Mouse (Mus musculus) lung, embryonic 15.5 days (tissue): ENCODE data around the gene 2900092C05Rik. TPM values are rescaled to one million over a fixed set of nuclear protein-coding genes. Genes with fewer than 3 reads are reported as not detected.
A peak's percentile ranks its signal among the peaks of the same experiment; 100 is the strongest.

ENCODE experiments used
- ATAC-seq: fragments of 200-750 bp; cut with Nextera tagmentation; 2 replicates; pipeline ENCODE4 v1.8.0; 2017; ENCODE audit warnings: moderate number of reproducible peaks, borderline replicate concordance; ENCODE audit not compliant: low FRiP score, low TSS enrichment; ENCODE audit errors: extremely low read depth
- H3K27ac ChIP-seq: fragments of 300-500 bp; sonication (generic); 2 replicates; pipeline ENCODE4 v1.5.1; 2015; ENCODE audit warnings: moderate library complexity, mild to moderate bottlenecking, inconsistent platforms
- H3K27me3 ChIP-seq: fragments of 300-500 bp; sonication (generic); 2 replicates; pipeline ENCODE4 v1.6.1; 2015; ENCODE audit warnings: inconsistent platforms
- H3K36me3 ChIP-seq: fragments of 300-500 bp; sonication (generic); 2 replicates; pipeline ENCODE4 v1.6.1; 2015; ENCODE audit warnings: inconsistent platforms
- H3K4me1 ChIP-seq: fragments of 300-500 bp; sonication (generic); 2 replicates; pipeline ENCODE4 v1.6.1; 2015; ENCODE audit warnings: inconsistent platforms
- H3K4me2 ChIP-seq: fragments of 300-500 bp; sonication (generic); 2 replicates; pipeline ENCODE4 v1.6.1; 2015; ENCODE audit warnings: inconsistent platforms, mild to moderate bottlenecking, moderate library complexity
- H3K4me3 ChIP-seq: fragments of 300-500 bp; sonication (generic); 2 replicates; pipeline ENCODE4 v1.5.1; 2015; ENCODE audit warnings: mild to moderate bottlenecking, inconsistent platforms
- H3K9ac ChIP-seq: fragments of 300-500 bp; sonication (generic); 2 replicates; pipeline ENCODE4 v1.6.1; 2015; ENCODE audit warnings: inconsistent platforms
- H3K9me3 ChIP-seq: fragments of 300-500 bp; sonication (generic); 2 replicates; pipeline ENCODE4 v1.6.1; 2016; ENCODE audit warnings: inconsistent platforms
- WGBS: fragments of 180-500 bp; shearing (Covaris S2); methylation state at CpG from one replicate; pipeline ENCODE4 v1.1.7; 2015; 5-methylcytosine and 5-hydroxymethylcytosine counted together
- polyA plus RNA-seq: library from polyadenylated mRNA; unstranded; fragments of >200 nt; fragmentation: Nextera tagmentation; extraction: Ambion mirVana; gene quantifications from 2 replicates; pipeline ENCODE4 v1.2.1, GENCODE M21; 2015

2900092C05Rik gene
- polyA plus RNA-seq = not detected in 2 replicates

- H3K4me1 ChIP-seq = no peaks in the 10 kb centered on the region
- H3K4me3 ChIP-seq = no peak within 1 kb of the TSS
- H3K9me3 ChIP-seq = no peaks in the 10 kb centered on the region
- no peak within 1 kb of the TSS for H3K4me2 ChIP-seq
- WGBS = 53% methylated on average over 2 of the region's 2 CpGs
- H3K36me3 ChIP-seq = no peaks in the 10 kb centered on the region
- H3K9ac ChIP-seq = no peak within 1 kb of the TSS
- no peaks in the 10 kb centered on the region for H3K27me3 ChIP-seq
- ATAC-seq = no peak
- no peak within 1 kb of the TSS for H3K27ac ChIP-seq
Measured at GRCm38 (mm10) chr7:12512217-12512616, at the start of gene 2900092C05Rik. Gene 2900092C05Rik (plus strand): TSS chr7:12512517.

GRCm38 (mm10) chr7:12478158-12479008, 33.9 kb upstream of the 2900092C05Rik start, which contains the start of gene Zfp606:
Gene Zfp606 (plus strand): TSS chr7:12478293.
- peak; percentile 97 for ATAC-seq
- peaks cover 12% of the 10 kb centered on the region; the same call in 1 of the 2 replicates for H3K9me3 ChIP-seq
- peak within 1 kb of the TSS; percentile 79 for H3K9ac ChIP-seq
- peaks cover 32% of the 10 kb centered on the region for H3K36me3 ChIP-seq
- no peaks in the 10 kb centered on the region for H3K27me3 ChIP-seq
- peak within 1 kb of the TSS; percentile 84 for H3K27ac ChIP-seq
- WGBS = under 1% methylated on average over 53 of the region's 53 CpGs
- H3K4me3 ChIP-seq = peak within 1 kb of the TSS; percentile 60
- H3K4me2 ChIP-seq = peak within 1 kb of the TSS; percentile 51
- no peaks in the 10 kb centered on the region for H3K4me1 ChIP-seq

- peak overlapping the region; percentile 51 for H3K4me2 ChIP-seq
- peak overlapping the region; percentile 60 for H3K4me3 ChIP-seq
- peaks cover 12% of the 10 kb centered on the region; the same call in 1 of the 2 replicates for H3K9me3 ChIP-seq
- no peak for ATAC-seq
- peak overlapping the region; percentile 79 for H3K9ac ChIP-seq
- no peaks in the 10 kb centered on the region for H3K4me1 ChIP-seq
- WGBS = 1% methylated on average over 8 of the region's 8 CpGs
- no peaks in the 10 kb centered on the region for H3K27me3 ChIP-seq
- peaks cover 38% of the 10 kb centered on the region for H3K36me3 ChIP-seq
- peak overlapping the region; percentile 84; the same call in 1 of the 2 replicates for H3K27ac ChIP-seq
Measured at GRCm38 (mm10) chr7:12479009-12479346, 33.3 kb upstream of the 2900092C05Rik start.

DNA sequence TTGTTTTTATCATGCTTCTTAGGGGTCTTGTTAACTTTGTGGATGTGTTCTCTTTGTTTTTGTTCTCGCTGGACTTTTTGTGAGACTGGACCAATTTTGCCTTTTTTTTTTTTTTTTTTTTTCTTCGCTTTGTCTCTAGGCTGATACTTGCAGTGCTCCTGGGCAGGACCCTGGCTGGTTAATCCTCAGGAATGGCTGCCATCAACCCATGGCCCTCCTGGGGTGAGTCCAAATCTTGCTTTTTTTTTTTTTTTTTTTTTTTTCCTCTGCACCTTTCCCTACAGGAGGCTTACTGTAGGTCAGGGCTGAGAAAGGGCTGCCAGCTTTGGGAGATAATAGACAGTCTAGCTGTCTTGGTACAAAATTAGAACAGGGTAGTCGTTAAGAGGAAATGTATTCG, 32.8 kb upstream of the 2900092C05Rik start:
- Histone ChIP-seq H3K4me1 (no peaks in the 10 kb centered on the region), H3K36me3 (peaks cover 44% of the 10 kb centered on the region), H3K9ac (peak overlapping the region; percentile 79; the same call in 1 of the 2 replicates), H3K9me3 (peaks cover 12% of the 10 kb centered on the region; the same call in 1 of the 2 replicates), H3K4me3 (peak overlapping the region; percentile 60), H3K27me3 (no peaks in the 10 kb centered on the region), H3K4me2 (peak overlapping the region; percentile 51), H3K27ac (no peak overlapping the region)
- ATAC-seq = no peak
- WGBS = 73% methylated on average over 4 of the region's 4 CpGs

DNA sequence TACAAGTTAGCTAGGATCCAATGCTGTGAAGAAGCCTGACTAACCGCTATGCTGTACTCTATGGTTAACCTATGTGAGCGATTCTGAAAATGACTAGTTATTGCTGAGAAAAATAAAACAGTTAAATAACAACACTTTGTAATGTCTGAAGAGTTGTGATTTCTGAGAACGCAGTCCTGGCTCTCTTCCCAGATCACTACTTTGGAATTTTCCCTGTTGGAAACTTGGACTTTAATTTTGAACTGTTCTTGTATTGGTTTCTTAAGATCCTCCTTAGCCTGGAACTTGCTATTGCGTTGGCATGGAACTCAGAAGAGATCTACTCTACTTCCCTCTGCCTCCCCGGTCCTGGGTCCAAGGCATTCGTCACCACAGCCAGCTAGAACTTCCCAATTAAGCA, 28.5 kb upstream of the 2900092C05Rik start:
- Histone ChIP-seq H3K4me1 (no peaks in the 10 kb centered on the region), H3K4me3 (no peak overlapping the region), H3K4me2 (no peak overlapping the region), H3K36me3 (peaks cover 86% of the 10 kb centered on the region), H3K9ac (no peak overlapping the region), H3K27ac (no peak overlapping the region), H3K27me3 (no peaks in the 10 kb centered on the region), H3K9me3 (peaks cover 21% of the 10 kb centered on the region; the same call in 1 of the 2 replicates)
- WGBS = 96% methylated on average over 6 of the region's 6 CpGs
- ATAC-seq = no peak

DNA sequence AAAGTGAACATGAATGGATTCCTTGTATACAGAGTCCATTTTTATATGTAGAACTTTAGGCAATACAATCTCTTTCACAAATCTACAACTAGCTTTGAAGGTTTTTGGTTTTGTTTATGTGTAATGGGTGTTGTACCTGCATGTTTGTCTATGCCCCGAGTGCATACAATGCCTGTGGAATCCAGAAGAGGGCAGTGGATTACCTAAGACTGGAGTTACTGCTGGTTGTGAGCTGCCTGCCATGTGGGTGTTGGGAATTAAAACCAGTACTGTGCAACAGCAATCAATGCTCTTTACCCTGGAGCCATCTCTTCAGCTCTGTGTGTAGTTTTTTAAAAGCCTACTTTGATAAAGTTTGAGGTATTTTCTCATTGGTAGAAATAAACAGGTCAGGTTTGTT, 26.4 kb upstream of the 2900092C05Rik start:
- Histone ChIP-seq H3K27me3 (no peaks in the 10 kb centered on the region), H3K9me3 (peaks cover 35% of the 10 kb centered on the region), H3K4me2 (no peak overlapping the region), H3K9ac (no peak overlapping the region), H3K36me3 (peaks cover 98% of the 10 kb centered on the region), H3K4me3 (no peak overlapping the region), H3K27ac (no peak overlapping the region), H3K4me1 (no peaks in the 10 kb centered on the region)
- ATAC-seq = no peak
- WGBS = 85% methylated on average over 1 of the region's 1 CpGs

DNA sequence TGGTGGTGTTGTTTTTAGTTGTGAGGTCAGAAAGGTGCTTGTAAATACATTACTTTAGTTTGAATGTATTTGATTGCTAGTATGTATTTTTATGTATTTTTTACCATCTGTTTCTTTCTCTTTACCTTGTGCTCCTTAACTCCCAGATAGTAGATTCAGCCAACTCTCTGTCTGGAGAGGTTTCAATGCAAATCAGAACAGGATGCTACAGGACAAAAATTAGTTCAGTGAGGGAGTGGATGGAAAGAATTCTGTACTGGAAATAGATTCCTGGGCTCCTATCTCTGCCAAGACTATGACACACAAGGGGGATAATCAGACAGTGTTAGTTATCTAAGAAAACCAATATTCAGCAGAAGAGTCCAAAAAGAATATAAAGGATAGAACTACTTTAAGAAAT, 25.6 kb upstream of the 2900092C05Rik start:
- Histone ChIP-seq H3K4me1 (no peaks in the 10 kb centered on the region), H3K9me3 (peaks cover 35% of the 10 kb centered on the region), H3K36me3 (peaks cover 98% of the 10 kb centered on the region), H3K27ac (no peak overlapping the region), H3K27me3 (no peaks in the 10 kb centered on the region), H3K4me2 (no peak overlapping the region), H3K9ac (no peak overlapping the region), H3K4me3 (no peak overlapping the region)
- no peak for ATAC-seq

DNA sequence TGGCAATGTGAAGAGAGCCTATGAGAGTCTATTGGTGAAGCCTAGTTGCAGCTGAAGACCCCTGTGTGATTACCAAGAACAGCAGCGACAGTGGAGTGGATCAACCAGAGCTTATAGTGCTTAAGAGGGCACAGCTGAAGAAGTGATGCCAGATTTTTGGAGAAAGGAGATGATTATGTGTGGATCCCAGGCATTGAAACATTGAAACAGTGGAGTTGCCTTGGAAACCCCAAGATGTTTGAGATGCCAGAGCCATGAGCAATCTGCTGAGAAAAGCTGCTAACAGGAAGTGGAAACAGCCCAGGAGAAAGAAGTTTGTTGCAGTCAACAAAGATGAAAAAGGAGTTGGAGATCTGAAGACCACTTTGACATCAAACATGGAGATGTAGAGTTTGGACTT, 1.4 kb upstream of the 2900092C05Rik start:
- Histone ChIP-seq H3K36me3 (no peaks in the 10 kb centered on the region), H3K4me3 (no peak overlapping the region), H3K4me2 (no peak overlapping the region), H3K27me3 (no peaks in the 10 kb centered on the region), H3K9me3 (no peaks in the 10 kb centered on the region), H3K9ac (no peak overlapping the region), H3K27ac (no peak overlapping the region), H3K4me1 (no peaks in the 10 kb centered on the region)
- no peak for ATAC-seq
- 50% methylated on average over 1 of the region's 1 CpGs for WGBS

Other genes with a start within 250 kb of the 2900092C05Rik start
- gene Vmn1r81, start 244.2 kb upstream of the 2900092C05Rik start, polyA plus RNA-seq = not detected in 2 replicates
- gene Vmn1r82, start 212.1 kb upstream of the 2900092C05Rik start, polyA plus RNA-seq = not detected in 2 replicates
- not detected in 2 replicates for gene Vmn1r83, start 183.0 kb upstream of the 2900092C05Rik start, polyA plus RNA-seq
- gene Vmn1r84, start 143.2 kb upstream of the 2900092C05Rik start, polyA plus RNA-seq = not detected in 2 replicates
- 3.3 and 3.6 TPM in 2 replicates for gene Zfp551, start 89.8 kb upstream of the 2900092C05Rik start, polyA plus RNA-seq
- 22.1 and 24.3 TPM in 2 replicates for gene Zfp606, start 34.2 kb upstream of the 2900092C05Rik start, polyA plus RNA-seq
- not detected in 2 replicates for gene Vmn2r53, start 96.3 kb downstream of the 2900092C05Rik start, polyA plus RNA-seq
- gene Vmn2r54, start 127.8 kb downstream of the 2900092C05Rik start, polyA plus RNA-seq = not detected in 2 replicates
- gene Vmn2r55, start 172.5 kb downstream of the 2900092C05Rik start, polyA plus RNA-seq = not detected in 2 replicates
- not detected in 2 replicates for gene Vmn2r56, start 222.5 kb downstream of the 2900092C05Rik start, polyA plus RNA-seq